Mouse (Mus musculus) CH12.LX (cell line): ENCODE data around the gene Gja5. TPM values are rescaled to one million over a fixed set of nuclear protein-coding genes. Genes with fewer than 3 reads are reported as not detected.
A peak's percentile ranks its signal among the peaks of the same experiment; 100 is the strongest.

Experiments used
- DNase-seq: peaks from one replicate; pipeline ENCODE4 v3.0.0-alpha.2; 2013; ENCODE audit errors: extremely low read depth
- H3K27ac ChIP-seq: 2 replicates; pipeline ENCODE4 v1.5.1; 2012; ENCODE audit warnings: low read depth, mild to moderate bottlenecking, control low read depth, moderate library complexity; ENCODE audit not compliant: insufficient read depth
- H3K27me3 ChIP-seq: replicated peaks from 2 replicates; pipeline ENCODE3; 2012; ENCODE audit warnings: inconsistent platforms
- H3K36me3 ChIP-seq, 2 experiments: replicated peaks in 1 of 2; 2 replicates each; pipeline versions ENCODE3 to v1.6.1; 2012; ENCODE audit warnings: inconsistent platforms in 1 of 2, low read length in 1 of 2, mild to moderate bottlenecking in 1 of 2, mixed read lengths in 1 of 2, moderate library complexity in 1 of 2; ENCODE audit not compliant: control insufficient read depth in 1 of 2, insufficient read depth in 1 of 2
- H3K4me1 ChIP-seq, 2 experiments: 2 replicates each; pipeline ENCODE4 v1.6.1; 2012; ENCODE audit warnings: inconsistent platforms in 1 of 2, moderate library complexity in 1 of 2; ENCODE audit not compliant: insufficient read depth in 2 of 2, control insufficient read depth in 1 of 2
- H3K4me2 ChIP-seq: 2 replicates; pipeline ENCODE4 v1.6.1; 2012; ENCODE audit warnings: low read depth, mild to moderate bottlenecking, control low read depth; ENCODE audit not compliant: poor library complexity, insufficient read depth, severe bottlenecking
- H3K4me3 ChIP-seq, 3 experiments: fragments of 150-350 bp in 1 of 3; sonication (generic) in 1 of 3; replicated peaks in 1 of 3; 2 replicates each; pipeline versions ENCODE3 to v1.5.1; 2011 to 2012; ENCODE audit warnings: low read depth in 2 of 3, low read length in 2 of 3, mild to moderate bottlenecking in 2 of 3, moderate library complexity in 2 of 3, control low read depth in 1 of 3, improper control_type of control experiment in 1 of 3, inconsistent platforms in 1 of 3, mixed read lengths in 1 of 3; ENCODE audit not compliant: poor library complexity in 1 of 3
- H3K79me2 ChIP-seq: replicated peaks from 2 replicates; pipeline ENCODE4 v1.6.1; 2012; ENCODE audit warnings: mild to moderate bottlenecking, moderate library complexity; ENCODE audit not compliant: control insufficient read depth, poor library complexity, insufficient read depth, severe bottlenecking; ENCODE audit errors: extremely low read depth
- H3K9ac ChIP-seq: 2 replicates; pipeline ENCODE4 v1.6.1; 2012; ENCODE audit warnings: low read depth, mild to moderate bottlenecking, control low read depth, moderate library complexity; ENCODE audit not compliant: insufficient read depth
- H3K9me3 ChIP-seq: replicated peaks from 2 replicates; pipeline ENCODE3; 2012; ENCODE audit warnings: low read length, inconsistent platforms, mixed read lengths
- BHLHE40 ChIP-seq: IDR thresholded peaks from 2 replicates; pipeline ENCODE4 v1.6.1; 2011; ENCODE audit warnings: mild to moderate bottlenecking, low read depth, low read length, improper control_type of control experiment
- CHD2 ChIP-seq: IDR thresholded peaks from 2 replicates; pipeline ENCODE4 v1.6.1; 2011; ENCODE audit warnings: low read length, improper control_type of control experiment
- CTCF ChIP-seq, 2 experiments: IDR thresholded peaks in 1 of 2; conservative IDR thresholded peaks in 1 of 2; 2 replicates each; pipeline ENCODE4 v1.5.1; 2011 to 2012; ENCODE audit warnings: low read depth in 2 of 2, low read length in 2 of 2, improper control_type of control experiment in 1 of 2, inconsistent platforms in 1 of 2, mild to moderate bottlenecking in 1 of 2, moderate library complexity in 1 of 2
- E2F4 ChIP-seq: IDR thresholded peaks from 2 replicates; pipeline ENCODE4 v1.6.1; 2011; ENCODE audit warnings: low read depth, low read length, improper control_type of control experiment; ENCODE audit not compliant: insufficient replicate concordance
- ELF1 ChIP-seq: IDR thresholded peaks from 2 replicates; pipeline ENCODE4 v1.6.1; 2014; ENCODE audit warnings: low read depth, mild to moderate bottlenecking, inconsistent platforms, low read length, improper control_type of control experiment
- ETS1 ChIP-seq: conservative IDR thresholded peaks from 2 replicates; pipeline ENCODE4 v1.6.1; 2012; ENCODE audit warnings: low read depth, mild to moderate bottlenecking, inconsistent platforms, low read length, improper control_type of control experiment, moderate library complexity
- GABPA ChIP-seq: IDR thresholded peaks from 2 replicates; pipeline ENCODE4 v1.6.1; 2012; ENCODE audit warnings: low read depth, low read length, improper control_type of control experiment, inconsistent platforms; ENCODE audit not compliant: insufficient replicate concordance
- HCFC1 ChIP-seq: IDR thresholded peaks from 2 replicates; pipeline ENCODE4 v1.6.1; 2012; ENCODE audit warnings: low read depth, mild to moderate bottlenecking, inconsistent platforms, low read length, improper control_type of control experiment
- IRF4 ChIP-seq: IDR thresholded peaks from 2 replicates; pipeline ENCODE4 v1.6.1; 2014; ENCODE audit warnings: low read depth, mild to moderate bottlenecking, inconsistent platforms, low read length, improper control_type of control experiment
- JUN ChIP-seq: IDR thresholded peaks from 2 replicates; pipeline ENCODE4 v1.6.1; 2011; ENCODE audit warnings: low read depth, mild to moderate bottlenecking, low read length, improper control_type of control experiment, moderate library complexity; ENCODE audit not compliant: insufficient read depth
- JUND ChIP-seq: conservative IDR thresholded peaks from 2 replicates; pipeline ENCODE4 v1.6.1; 2011; ENCODE audit warnings: low read depth, low read length, improper control_type of control experiment
- KAT2A ChIP-seq: IDR thresholded peaks from 2 replicates; pipeline ENCODE4 v1.6.1; 2012; ENCODE audit warnings: low read length, improper control_type of control experiment, inconsistent platforms; ENCODE audit not compliant: insufficient replicate concordance
- MAFK ChIP-seq: IDR thresholded peaks from 2 replicates; pipeline ENCODE4 v1.6.1; 2011; ENCODE audit warnings: low read length, improper control_type of control experiment; ENCODE audit not compliant: insufficient replicate concordance
- MAZ ChIP-seq: IDR thresholded peaks from 2 replicates; pipeline ENCODE4 v1.6.1; 2012; ENCODE audit warnings: low read depth, mild to moderate bottlenecking, inconsistent platforms, low read length, improper control_type of control experiment, moderate library complexity
- MEF2A ChIP-seq: IDR thresholded peaks from 2 replicates; pipeline ENCODE4 v1.6.1; 2014; ENCODE audit warnings: low read depth, mild to moderate bottlenecking, inconsistent platforms, low read length, improper control_type of control experiment, borderline replicate concordance
- MYC ChIP-seq: IDR thresholded peaks from 2 replicates; pipeline ENCODE4 v1.6.1; 2011; ENCODE audit warnings: low read depth, mild to moderate bottlenecking, improper control_type of control experiment, low read length
- NRF1 ChIP-seq: IDR thresholded peaks from 2 replicates; pipeline ENCODE4 v1.6.1; 2014; ENCODE audit warnings: low read depth, mild to moderate bottlenecking, inconsistent platforms, low read length, improper control_type of control experiment, moderate library complexity
- PAX5 ChIP-seq: IDR thresholded peaks from 2 replicates; pipeline ENCODE4 v1.6.1; 2012; ENCODE audit warnings: low read length, inconsistent platforms, mixed read lengths
- POLR2A ChIP-seq: IDR thresholded peaks from 2 replicates; pipeline ENCODE4 v1.6.1; 2011; ENCODE audit warnings: low read depth, mild to moderate bottlenecking, improper control_type of control experiment, low read length
- RAD21 ChIP-seq: IDR thresholded peaks from 2 replicates; pipeline ENCODE4 v1.6.1; 2011; ENCODE audit warnings: low read depth, mild to moderate bottlenecking, low read length, improper control_type of control experiment, moderate library complexity
- RCOR1 ChIP-seq: conservative IDR thresholded peaks from 2 replicates; pipeline ENCODE4 v1.6.1; 2012; ENCODE audit warnings: low read depth, mild to moderate bottlenecking, inconsistent platforms, low read length, improper control_type of control experiment
- SIN3A ChIP-seq: IDR thresholded peaks from 2 replicates; pipeline ENCODE4 v1.6.1; 2012; ENCODE audit warnings: low read length, improper control_type of control experiment, inconsistent platforms
- SMC3 ChIP-seq: IDR thresholded peaks from 2 replicates; pipeline ENCODE4 v1.6.1; 2011; ENCODE audit warnings: low read depth, low read length, improper control_type of control experiment
- TBP ChIP-seq: conservative IDR thresholded peaks from 2 replicates; pipeline ENCODE4 v1.6.1; 2011; ENCODE audit warnings: low read depth, low read length, improper control_type of control experiment
- TCF12 ChIP-seq: IDR thresholded peaks from 2 replicates; pipeline ENCODE4 v1.6.1; 2014; ENCODE audit warnings: low read depth, mild to moderate bottlenecking, inconsistent platforms, low read length, improper control_type of control experiment
- UBTF ChIP-seq: IDR thresholded peaks from 2 replicates; pipeline ENCODE4 v1.6.1; 2012; ENCODE audit warnings: low read depth, mild to moderate bottlenecking, inconsistent platforms, low read length, improper control_type of control experiment, moderate library complexity
- USF1 ChIP-seq: IDR thresholded peaks from 2 replicates; pipeline ENCODE4 v1.6.1; 2014; ENCODE audit warnings: low read depth, mild to moderate bottlenecking, inconsistent platforms, low read length, improper control_type of control experiment
- USF2 ChIP-seq: conservative IDR thresholded peaks from 2 replicates; pipeline ENCODE4 v1.6.1; 2011; ENCODE audit warnings: low read depth, low read length, improper control_type of control experiment
- ZC3H11A ChIP-seq: IDR thresholded peaks from 2 replicates; pipeline ENCODE4 v1.6.1; 2012; ENCODE audit warnings: low read depth, mild to moderate bottlenecking, inconsistent platforms, low read length, improper control_type of control experiment
- ZKSCAN1 ChIP-seq: IDR thresholded peaks from 2 replicates; pipeline ENCODE4 v1.6.1; 2012; ENCODE audit warnings: low read depth, inconsistent platforms, low read length, improper control_type of control experiment, borderline replicate concordance
- ZMIZ1 ChIP-seq: IDR thresholded peaks from 2 replicates; pipeline ENCODE4 v1.6.1; 2012; ENCODE audit warnings: low read depth, mild to moderate bottlenecking, inconsistent platforms, low read length, improper control_type of control experiment
- ZNF384 ChIP-seq: IDR thresholded peaks from 2 replicates; pipeline ENCODE4 v1.6.1; 2012; ENCODE audit warnings: low read depth, low read length, improper control_type of control experiment, inconsistent platforms
- dilution Hi-C: fragments of 300-500 bp; cut with MboI; formaldehyde crosslinking; loops from 2 replicates; pipeline ENCODE4 v1.14.3; 2020; ENCODE audit warnings: low sequenced_read_pairs; ENCODE audit not compliant: extremely low pct_unique_long_range_greater_than_20kb, extremely low pct_ligation_motif_present
- in situ Hi-C: fragments of 300-500 bp; cut with MboI; formaldehyde crosslinking; loops from 3 replicates; pipeline ENCODE4 v1.14.3; 2019; ENCODE audit warnings: low sequenced_read_pairs, low pct_ligation_motif_present, low pct_unique_long_range_greater_than_20kb, mixed read lengths
- polyA plus RNA-seq: library from polyadenylated mRNA; unstranded; fragments of >175 nt; gene quantifications from 2 replicates; pipeline ENCODE4 v1.2.1, GENCODE M21; 2012; ENCODE audit warnings: low read depth; ENCODE audit not compliant: insufficient read length
- total RNA-seq, 2 experiments: library from RNA; depleted of rRNA; stranded (reverse); fragments of 300-350 nt in 1 of 2; fragments of >200 nt in 1 of 2; gene quantifications; 2 replicates each; pipeline ENCODE4 v1.2.3; 2012 to 2014

Gja5 gene
- total and polyA plus RNA-seq, 3 experiments = not detected

DNA sequence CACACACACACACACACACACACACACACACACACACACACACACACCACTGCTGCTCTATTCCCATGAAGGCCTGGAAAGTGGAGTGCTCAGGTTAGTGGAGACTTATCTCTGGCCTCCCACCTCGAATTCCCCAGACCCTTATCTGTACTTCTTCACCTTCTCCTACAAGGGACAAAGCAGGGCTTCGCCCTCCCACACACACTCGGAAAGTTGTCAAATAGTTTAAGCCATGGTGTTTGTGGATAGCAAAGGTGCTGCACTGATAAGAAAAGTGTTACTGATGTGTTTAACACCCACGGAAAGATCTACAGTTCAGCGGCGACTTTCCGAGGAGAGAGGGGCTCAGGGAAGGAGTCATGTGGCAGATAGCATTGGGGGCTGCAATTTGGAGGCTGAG lies 66.5 kb downstream of the Gja5 start:
- H3K9ac ChIP-seq = no peak overlapping the region
- H3K9me3 ChIP-seq = no peaks in the 10 kb centered on the region
- no peak for DNase-seq
- no peak overlapping the region for H3K27ac ChIP-seq
- no peak overlapping the region for H3K4me2 ChIP-seq
- H3K4me1 ChIP-seq = peaks cover 3 to 16% of the 10 kb centered on the region in 2 experiments
- H3K4me3 ChIP-seq = no peak overlapping the region
- in situ Hi-C loops = no loop called here
- TF ChIP-seq MEF2A (no peak), ZNF384 (no peak), RCOR1 (no peak), JUND (no peak), CTCF (conservative IDR thresholded peaks at IDR 0.05 in 1 of 2, IDR thresholded peaks at IDR 0.05 in 1 of 2; ENCODE audit: low read depth in 2 of 2, low read length in 2 of 2) (no peak), RAD21 (no peak), MYC (no peak)
- no peaks in the 10 kb centered on the region for H3K79me2 ChIP-seq
- dilution Hi-C loops = no loop called here
- H3K36me3 ChIP-seq = no peaks in the 10 kb centered on the region
- H3K27me3 ChIP-seq = peaks cover under 1% of the 10 kb centered on the region

DNA sequence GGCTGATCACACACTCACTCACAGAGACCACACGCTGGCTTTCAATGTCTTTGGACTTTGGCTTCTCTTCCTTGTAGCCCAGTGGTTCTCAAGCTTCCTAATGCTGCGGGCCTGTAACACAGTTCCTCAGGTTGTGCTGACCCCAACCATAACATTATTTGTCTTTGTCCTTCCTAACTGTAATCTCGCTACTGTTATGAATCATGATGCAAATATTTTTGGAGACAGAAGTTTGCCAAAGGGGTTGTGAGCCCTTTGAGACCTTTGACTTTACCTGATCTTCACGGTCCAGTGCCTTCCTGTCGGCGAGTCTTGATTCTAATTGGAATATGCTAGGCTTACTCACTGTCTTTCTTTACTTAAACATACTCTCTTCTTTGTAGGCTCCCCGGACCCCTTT lies 70.0 kb downstream of the Gja5 start:
- Histone ChIP-seq H3K27ac (no peak overlapping the region), H3K4me1 (peaks cover 6 to 35% of the 10 kb centered on the region in 2 experiments), H3K9ac (no peak overlapping the region), H3K4me3 (no peak overlapping the region), H3K9me3 (no peaks in the 10 kb centered on the region), H3K36me3 (no peaks in the 10 kb centered on the region), H3K4me2 (no peak overlapping the region), H3K79me2 (no peaks in the 10 kb centered on the region), H3K27me3 (peaks cover 6% of the 10 kb centered on the region)
- peak; percentile 58 for DNase-seq
- in situ Hi-C loops = no loop called here
- dilution Hi-C loops = no loop called here
- TF ChIP-seq TBP (no peak), JUN (peak; percentile 59; the same call in 1 of the 2 replicates), BHLHE40 (peak; percentile 72), USF1 (no peak), MEF2A (0 out of 2 replicates have a peak, but pooled peaks have one; percentile 51), ETS1 (no peak), HCFC1 (no peak), ZC3H11A (no peak), ZKSCAN1 (no peak), IRF4 (peak; percentile 80), NRF1 (no peak), RCOR1 (no peak), E2F4 (no peak), ZNF384 (no peak), ELF1 (no peak), CTCF (conservative IDR thresholded peaks at IDR 0.05 in 1 of 2, IDR thresholded peaks at IDR 0.05 in 1 of 2; ENCODE audit: low read depth in 2 of 2, low read length in 2 of 2) (no peak), KAT2A (no peak), GABPA (no peak), USF2 (no peak), MAFK (peak; percentile 60; the same call in 1 of the 2 replicates), JUND (peak; percentile 81), POLR2A (no peak), CHD2 (no peak), TCF12 (no peak), SIN3A (no peak), MAZ (no peak), UBTF (no peak), PAX5 (no peak), SMC3 (no peak), ZMIZ1 (no peak), RAD21 (no peak)
